Mouse (Mus musculus): ENCODE results near the gene Pcdh7.

GRCm38 (mm10) chr5:58025759-58026158 lies 308.0 kb downstream of the Pcdh7 start:
- TF ChIP-seq CTCF (IDR thresholded peaks at IDR 0.05; ENCODE audit: low read depth, low read length) (no peak), TAL1 (conservative IDR thresholded peaks at IDR 0.05; ENCODE audit: low read depth, low read length) (no peak)
